Mouse (Mus musculus) T-helper 2 cell (primary cell): Measurements from ENCODE around the gene Lrrc8b.

Experiments used
- in situ Hi-C: fragments of 300-600 bp; cut with MboI, MseI; formaldehyde crosslinking; loops from one replicate; pipeline ENCODE4 v1.15.1; 2025; ENCODE audit warnings: high pct_unique_total_duplicates

Gene Lrrc8b

GRCm38 (mm10) chr5:105415198-105415791 lies at the start of gene Lrrc8b:
Gene Lrrc8b, plus strand, starts transcription at chr5:105415775.
- in situ Hi-C loops = no loop called here

DNA sequence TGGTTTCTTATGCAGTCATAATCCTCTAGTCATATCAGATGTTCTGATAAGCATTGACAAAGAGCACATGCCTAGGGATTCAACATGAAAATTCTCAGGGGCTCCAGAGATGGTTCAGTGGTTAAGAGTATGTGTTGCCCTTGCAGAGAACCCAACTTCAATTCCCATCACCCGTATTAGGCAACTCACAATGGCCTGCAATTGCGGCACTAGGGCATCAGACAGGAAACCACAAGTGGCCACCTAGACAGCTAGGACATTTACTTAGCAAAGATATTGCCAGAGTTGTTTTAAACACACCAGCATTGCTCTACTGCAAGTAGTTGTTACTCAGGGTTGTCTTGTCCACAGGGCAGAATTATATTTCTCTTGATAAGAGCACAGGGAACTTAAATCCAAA lies 34.1 kb upstream of the Lrrc8b start:
- in situ Hi-C loops = no loop called here

DNA sequence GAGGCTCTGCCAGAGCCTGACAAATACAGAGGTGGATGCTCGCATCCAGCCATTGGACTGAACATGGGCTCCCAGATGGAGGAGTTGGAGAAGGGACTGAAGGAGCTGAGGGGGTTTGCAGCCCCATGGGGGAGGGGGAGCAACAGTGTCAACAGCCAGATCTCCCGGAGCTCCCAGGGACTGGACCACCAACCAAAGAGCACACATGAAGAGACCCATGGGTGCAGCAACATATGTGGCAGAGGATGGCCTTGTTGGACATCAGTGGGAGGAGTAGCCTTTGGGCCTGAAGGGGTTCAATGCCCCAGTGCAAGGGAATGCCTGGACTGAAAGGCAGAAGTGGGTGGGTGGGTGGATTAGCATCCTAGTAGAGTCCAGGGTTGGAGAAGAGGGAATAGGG lies 25.2 kb upstream of the Lrrc8b start:
- in situ Hi-C loops = no loop called here

DNA sequence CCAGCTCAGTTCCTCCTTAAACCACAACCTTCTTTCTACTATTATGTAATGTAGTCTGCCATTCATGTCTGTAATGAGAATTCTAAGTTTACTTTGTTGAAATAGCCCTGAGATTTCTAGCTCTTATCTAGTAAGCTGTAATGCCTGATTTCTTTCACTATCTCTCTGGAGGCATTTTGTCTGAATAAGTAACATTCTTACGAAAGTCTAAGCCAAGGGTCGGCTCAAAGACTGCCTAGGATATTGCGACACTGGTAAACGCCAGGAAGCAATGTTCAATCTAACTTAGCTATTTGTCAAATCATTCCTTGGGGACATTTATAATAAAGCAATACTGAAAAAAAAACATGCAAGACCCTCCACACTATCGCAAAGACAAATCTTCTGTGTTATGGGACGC lies 21.8 kb upstream of the Lrrc8b start:
- in situ Hi-C loops = no loop called here

DNA sequence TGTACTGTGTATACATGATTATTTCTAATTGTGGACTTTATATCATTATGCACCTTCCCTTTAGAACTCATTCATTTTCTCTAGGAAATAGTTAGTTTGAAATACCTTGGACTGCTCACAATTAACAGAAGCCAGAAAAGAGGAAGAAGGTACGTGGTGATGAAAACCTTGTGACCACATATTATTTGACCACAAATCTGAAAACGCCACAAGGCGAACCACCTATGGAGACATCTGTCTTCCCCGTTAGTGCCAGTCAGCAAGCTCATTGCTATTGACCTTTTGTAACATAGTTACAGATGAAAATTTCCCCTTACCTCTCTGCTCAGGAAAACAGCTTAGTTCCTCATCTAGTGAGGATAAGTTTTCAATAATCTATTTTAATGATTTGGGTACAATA lies 20.4 kb upstream of the Lrrc8b start:
- in situ Hi-C loops = no loop called here

DNA sequence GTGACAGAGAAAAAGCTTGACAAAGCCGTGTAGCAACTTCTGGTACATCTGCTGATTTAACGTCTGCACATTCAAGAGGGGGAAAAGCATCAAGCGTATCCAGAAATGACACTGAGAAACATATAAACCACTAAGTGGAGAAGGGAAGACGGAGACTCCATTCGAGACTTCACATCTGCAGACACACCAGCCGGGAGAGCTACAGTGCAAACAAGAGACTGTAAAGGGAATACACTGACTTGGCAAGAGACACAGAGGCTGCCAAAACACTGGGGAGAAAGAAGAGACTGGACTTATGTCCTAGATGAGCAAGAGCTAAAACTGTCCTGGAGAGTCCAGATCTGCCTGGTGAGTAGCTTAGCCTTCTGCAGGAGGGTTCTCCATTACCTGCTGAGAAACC lies 16.6 kb upstream of the Lrrc8b start:
- in situ Hi-C loops = no loop called here

GRCm38 (mm10) chr5:105399631-105400423 lies 15.7 kb upstream of the Lrrc8b start:
- in situ Hi-C loops = loop anchor here (5.0 kb wide), 1 partner anchor 53 kb away; no protein-coding TSS in a partner anchor

DNA sequence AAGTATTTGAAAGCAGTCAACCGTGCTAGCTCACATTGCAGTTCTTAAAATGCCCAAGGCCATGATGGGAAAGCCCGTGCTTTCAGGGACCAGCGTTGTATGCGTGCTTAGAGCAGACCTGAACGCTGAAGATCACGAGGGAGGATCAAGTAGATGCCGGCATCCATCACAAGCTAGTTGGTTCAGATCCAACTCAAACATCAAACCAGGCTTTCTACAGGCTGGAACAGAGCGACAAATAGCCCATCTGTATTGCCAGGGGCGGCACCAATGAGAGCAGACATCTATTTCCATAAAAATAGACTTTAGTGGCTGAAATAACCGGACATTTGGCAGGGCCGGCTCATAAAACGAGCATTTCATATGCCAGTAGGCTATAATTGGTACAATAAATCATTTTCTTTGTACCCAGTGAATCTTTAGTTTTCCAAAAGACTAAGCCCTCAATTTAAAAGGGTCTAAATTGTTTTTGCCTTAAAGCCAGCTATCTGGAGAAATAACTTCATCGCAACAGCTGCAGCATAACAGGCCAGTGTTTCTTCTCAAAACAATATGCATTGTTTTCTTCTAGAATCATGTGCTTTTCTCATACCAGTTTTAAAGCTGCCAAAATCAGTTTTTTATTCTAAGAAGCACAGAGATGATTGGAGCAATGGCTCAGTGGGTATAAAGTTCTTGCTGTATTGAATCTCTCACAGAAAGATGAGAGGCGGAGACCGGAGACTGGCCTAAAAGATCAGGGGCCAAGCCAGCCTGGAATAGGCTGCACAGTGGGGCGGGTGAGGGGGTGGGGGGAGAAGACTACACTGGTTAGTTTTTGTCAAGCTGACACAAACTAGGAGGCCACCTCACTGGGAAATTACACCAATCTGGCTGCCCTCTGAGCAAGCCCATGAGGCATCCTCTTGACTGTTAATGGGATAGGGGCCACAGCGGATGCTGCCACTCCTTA lies 14.9 kb upstream of the Lrrc8b start:
- in situ Hi-C loops = loop anchor here (5.0 kb wide), 1 partner anchor 53 kb away; no protein-coding TSS in a partner anchor

DNA sequence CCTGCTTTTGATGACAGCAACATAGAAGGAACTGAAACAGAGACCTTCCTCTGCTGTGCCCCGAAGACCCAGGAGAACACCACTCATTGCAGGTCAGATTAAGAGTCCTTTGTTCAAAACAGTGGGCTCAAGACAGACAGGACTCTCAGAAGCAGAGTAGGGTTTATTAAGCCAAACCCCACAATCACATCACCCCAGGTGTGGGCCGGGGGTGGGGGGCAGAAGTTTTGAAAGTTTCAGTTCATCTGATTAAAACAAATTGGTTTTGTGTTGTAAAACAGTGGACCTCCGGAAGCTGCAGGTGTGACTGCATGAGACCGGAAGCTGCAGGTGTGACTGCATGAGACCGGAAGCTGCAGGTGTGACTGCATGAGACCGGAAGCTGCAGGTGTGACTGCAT lies 14.0 kb upstream of the Lrrc8b start:
- in situ Hi-C loops = loop anchor here (5.0 kb wide), 1 partner anchor 54 kb away; no protein-coding TSS in a partner anchor

- in situ Hi-C loops = loop anchor here (5.0 kb wide), 4 partner anchors 58 to 462 kb away; no protein-coding TSS in a partner anchor
Observed at GRCm38 (mm10) chr5:105404961-105405360, 10.6 kb upstream of the Lrrc8b start.

DNA sequence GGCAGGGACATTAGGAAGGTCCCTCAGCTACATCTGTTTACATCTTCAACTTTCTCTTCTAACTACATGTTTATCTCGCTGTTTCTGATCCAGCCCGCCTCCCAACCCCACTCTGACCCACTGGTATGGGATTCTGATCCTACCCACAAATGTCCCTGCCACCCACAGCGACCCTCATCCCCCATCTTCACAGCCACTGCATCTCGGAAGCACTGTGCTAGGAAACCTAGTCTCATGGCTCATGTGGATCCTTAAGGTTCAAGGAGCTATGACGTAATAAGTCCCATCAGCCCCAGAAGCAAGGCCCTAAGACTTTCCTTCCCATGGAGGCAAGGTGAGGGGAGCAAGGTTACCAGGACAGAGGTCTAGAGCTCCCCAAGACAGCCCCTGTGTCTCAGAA lies 7.9 kb upstream of the Lrrc8b start:
- in situ Hi-C loops = loop anchor here (5.0 kb wide), 3 partner anchors 85 to 460 kb away; no protein-coding TSS in a partner anchor

DNA sequence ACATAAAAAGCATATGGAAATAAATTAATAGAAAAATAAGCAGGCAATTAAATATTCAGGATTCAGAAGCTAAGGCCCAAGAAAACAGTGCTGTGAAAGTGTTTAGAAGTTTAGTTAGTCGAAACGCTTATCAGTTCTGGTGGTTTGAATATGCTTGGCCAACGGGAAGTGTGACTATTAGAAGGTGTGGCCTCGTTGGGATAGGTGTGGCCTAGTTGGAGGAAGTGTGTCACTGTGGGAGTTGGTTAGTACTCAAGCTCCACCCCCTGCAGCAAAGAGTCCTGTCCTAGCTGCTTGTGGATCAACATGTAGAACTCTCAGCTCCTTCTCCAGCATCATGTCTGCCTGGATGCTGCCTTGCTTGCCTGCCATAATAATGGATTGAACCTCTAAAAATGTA lies 6.5 kb upstream of the Lrrc8b start:
- in situ Hi-C loops = loop anchor here (5.0 kb wide), 3 partner anchors 83 to 458 kb away; no protein-coding TSS in a partner anchor

DNA sequence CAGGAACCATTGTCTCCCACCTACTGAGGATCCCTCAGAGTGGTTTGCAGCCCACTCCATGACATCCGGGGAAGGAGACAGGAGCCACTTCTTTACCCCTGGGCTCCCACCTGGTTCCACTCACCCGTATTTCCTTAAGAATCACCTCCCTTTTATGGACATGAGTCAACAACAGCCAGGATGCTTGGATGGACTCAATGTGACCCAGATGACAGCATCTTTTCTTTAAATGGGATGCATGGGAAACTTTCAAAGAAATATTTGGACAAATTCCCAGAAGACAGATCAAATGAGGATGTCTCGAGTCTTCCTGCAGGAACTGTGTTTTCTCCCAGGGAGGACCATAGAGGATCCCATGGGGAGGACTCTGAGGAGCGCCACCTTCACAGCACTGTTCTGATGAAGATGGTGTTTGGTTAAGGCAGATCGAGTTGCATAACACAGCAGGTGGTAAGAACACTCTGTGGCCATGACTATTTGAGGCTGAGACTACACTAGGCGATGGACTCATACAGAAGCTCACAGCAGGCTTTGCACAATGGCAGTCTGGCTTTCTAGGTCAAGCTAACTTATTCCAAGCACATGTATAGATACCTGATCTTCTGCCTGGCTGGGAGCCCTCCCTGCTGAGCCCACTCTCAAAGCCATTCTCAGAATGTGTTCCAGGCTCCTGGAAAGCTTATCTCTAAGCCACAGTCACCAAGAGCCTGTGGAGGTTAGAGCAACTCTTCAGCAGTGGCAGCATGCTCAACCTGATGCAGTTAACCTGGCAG lies 4.9 kb upstream of the Lrrc8b start:
- in situ Hi-C loops = loop anchor here (5.0 kb wide), 1 partner anchor 37 kb away; no protein-coding TSS in a partner anchor

- in situ Hi-C loops = loop anchor here (5.0 kb wide), 1 partner anchor 36 kb away; no protein-coding TSS in a partner anchor
Observed at GRCm38 (mm10) chr5:105411294-105411570, 4.3 kb upstream of the Lrrc8b start.

GRCm38 (mm10) chr5:105411768-105412167 lies 3.8 kb upstream of the Lrrc8b start:
- in situ Hi-C loops = loop anchor here (5.0 kb wide), 1 partner anchor 36 kb away; no protein-coding TSS in a partner anchor

GRCm38 (mm10) chr5:105412634-105413033 lies 2.9 kb upstream of the Lrrc8b start:
- in situ Hi-C loops = loop anchor here (5.0 kb wide), 1 partner anchor 35 kb away; no protein-coding TSS in a partner anchor

DNA sequence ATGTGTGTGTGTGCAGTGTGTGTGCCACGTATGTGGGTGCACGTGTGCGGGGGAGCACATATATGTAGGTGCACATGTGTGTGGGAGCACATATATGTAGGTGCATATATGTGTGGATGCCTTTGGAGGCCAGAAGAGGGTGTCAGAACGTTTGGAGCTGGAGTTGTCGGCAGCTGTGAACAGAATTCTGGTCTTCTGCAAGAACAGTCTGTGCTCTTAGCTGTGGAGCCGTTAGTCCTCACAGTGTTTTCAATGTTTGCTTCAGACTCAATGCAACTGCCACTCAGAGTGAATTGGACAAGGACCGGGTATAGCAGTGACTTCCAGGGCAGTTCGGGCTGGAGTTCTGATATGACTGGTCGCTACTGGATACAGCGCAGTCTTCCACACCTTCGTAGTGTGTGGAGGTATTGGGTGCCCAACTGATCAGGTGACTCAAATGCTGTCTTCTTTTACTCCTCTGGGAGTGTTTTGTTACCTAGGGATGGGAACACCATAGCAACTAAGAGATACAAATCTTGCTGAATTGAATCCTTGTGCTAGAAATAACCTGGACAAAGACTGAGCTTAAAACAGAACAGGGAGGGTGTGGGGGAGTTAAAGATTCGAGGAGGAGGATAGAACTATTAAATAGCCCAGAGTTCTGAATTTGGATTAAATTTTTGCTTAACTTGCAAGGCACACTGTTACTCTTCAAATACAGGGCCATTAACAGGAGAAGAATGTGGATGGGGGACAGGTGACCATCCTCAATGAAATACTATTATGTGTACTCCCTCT lies 1.0 kb upstream of the Lrrc8b start:
- in situ Hi-C loops = loop anchor here (5.0 kb wide), 1 partner anchor 33 kb away; no protein-coding TSS in a partner anchor

GRCm38 (mm10) chr5:105415951-105416675 lies 538 bp downstream of the Lrrc8b start:
- in situ Hi-C loops = no loop called here

- in situ Hi-C loops = no loop called here
Observed at GRCm38 (mm10) chr5:105417217-105417616, 1.6 kb downstream of the Lrrc8b start.
